Mouse (Mus musculus) cerebellum, adult (tissue): ENCODE results near the gene Cryba1.
"Not testable (repeated sequence)": the region's sequence is repeated elsewhere in the genome, so short reads cannot be mapped to it uniquely, and the experiment has no call there.

Experiments
- ATAC-seq: cut with Nextera tagmentation; 2 replicates; pipeline ENCODE4 v1.9.2; 2017; ENCODE audit warnings: mild to moderate bottlenecking, moderate library complexity, mixed read lengths; ENCODE audit not compliant: insufficient number of reproducible peaks, low FRiP score, low TSS enrichment

Gene Cryba1

GRCm38 (mm10) chr11:77725183-77725582 lies at the start of gene Cryba1:
Cryba1 (minus strand) TSS chr11:77725283.
- no peak for ATAC-seq

GRCm38 (mm10) chr11:77771879-77772713 lies 47.0 kb upstream of the Cryba1 start:
- no peak for ATAC-seq

- ATAC-seq: no peak
Observed at GRCm38 (mm10) chr11:77770346-77770745, 45.3 kb upstream of the Cryba1 start.

- ATAC-seq: no peak
Observed at GRCm38 (mm10) chr11:77769496-77769895, 44.4 kb upstream of the Cryba1 start.

- no peak for ATAC-seq
Observed at GRCm38 (mm10) chr11:77766351-77767001, 41.4 kb upstream of the Cryba1 start.

GRCm38 (mm10) chr11:77765459-77765777 lies 40.3 kb upstream of the Cryba1 start:
- ATAC-seq: no peak

GRCm38 (mm10) chr11:77764694-77765458 lies 39.8 kb upstream of the Cryba1 start:
- ATAC-seq: no peak

- ATAC-seq: no peak
Observed at GRCm38 (mm10) chr11:77763673-77764340, 38.7 kb upstream of the Cryba1 start.

- ATAC-seq: peak; percentile 86; the same call in 1 of the 2 replicates
Observed at GRCm38 (mm10) chr11:77762783-77763672, 37.9 kb upstream of the Cryba1 start, which contains the start of gene Myo18a. Myo18a (plus strand) TSS chr11:77763246.

GRCm38 (mm10) chr11:77760031-77760430 lies 34.9 kb upstream of the Cryba1 start:
- ATAC-seq: no peak

- ATAC-seq: no peak
Observed at GRCm38 (mm10) chr11:77753469-77753868, 28.4 kb upstream of the Cryba1 start.

- no peak for ATAC-seq
Observed at GRCm38 (mm10) chr11:77752525-77752924, 27.4 kb upstream of the Cryba1 start.

- no peak for ATAC-seq
Observed at GRCm38 (mm10) chr11:77748996-77749395, 23.9 kb upstream of the Cryba1 start.

GRCm38 (mm10) chr11:77747103-77747502 lies 22.0 kb upstream of the Cryba1 start:
- ATAC-seq: not testable (repeated sequence)

GRCm38 (mm10) chr11:77746652-77747051 lies 21.6 kb upstream of the Cryba1 start:
- ATAC-seq: no peak

- ATAC-seq: no peak
Observed at GRCm38 (mm10) chr11:77743966-77744365, 18.9 kb upstream of the Cryba1 start.

GRCm38 (mm10) chr11:77738555-77738954 lies 13.5 kb upstream of the Cryba1 start:
- no peak for ATAC-seq

GRCm38 (mm10) chr11:77737289-77737688 lies 12.2 kb upstream of the Cryba1 start:
- ATAC-seq: peak; percentile 75; the same call in 1 of the 2 replicates

- no peak for ATAC-seq
Observed at GRCm38 (mm10) chr11:77728587-77728986, 3.5 kb upstream of the Cryba1 start.
